Mouse (Mus musculus): ENCODE measurements around the gene Slc8a2. TPM values are rescaled to one million over a fixed set of nuclear protein-coding genes. Genes with fewer than 3 reads are reported as not detected.
A peak's percentile ranks its signal among the peaks of the same experiment; 100 is the strongest.

Slc8a2 gene
- polyA plus RNA-seq, 1 experiment = 34.0 TPM

- TF ChIP-seq CTCF (IDR thresholded peaks at IDR 0.05; ENCODE audit: borderline replicate concordance, extremely low read depth, insufficient read depth, insufficient read length) (no peak), POLR2A (IDR thresholded peaks at IDR 0.05; ENCODE audit: borderline replicate concordance, extremely low read depth, insufficient read depth, insufficient read length, poor library complexity, severe bottlenecking) (no peak)
- DNase-seq (ENCODE audit: low read depth) = no peak
These were observed 43.5 kb downstream of the Slc8a2 start for GRCm38 (mm10) chr7:16173146-16173545.

- DNase-seq (ENCODE audit: low read depth) = peak; percentile 93
- TF ChIP-seq POLR2A (IDR thresholded peaks at IDR 0.05; ENCODE audit: borderline replicate concordance, extremely low read depth, insufficient read depth, insufficient read length, poor library complexity, severe bottlenecking) (peak; percentile 68), CTCF (IDR thresholded peaks at IDR 0.05; ENCODE audit: borderline replicate concordance, extremely low read depth, insufficient read depth, insufficient read length) (peak; percentile 72)
These were observed 45.2 kb downstream of the Slc8a2 start, which contains the start of gene Meis3 for GRCm38 (mm10) chr7:16174597-16175541. TSS of gene Meis3 (plus strand) at chr7:16175090.

GRCm38 (mm10) chr7:16175542-16175931, 45.9 kb downstream of the Slc8a2 start:
- TF ChIP-seq CTCF (IDR thresholded peaks at IDR 0.05; ENCODE audit: borderline replicate concordance, extremely low read depth, insufficient read depth, insufficient read length) = no peak
- no peak for TF ChIP-seq POLR2A (IDR thresholded peaks at IDR 0.05; ENCODE audit: borderline replicate concordance, extremely low read depth, insufficient read depth, insufficient read length, poor library complexity, severe bottlenecking)
- peak; percentile 25 for DNase-seq (ENCODE audit: low read depth)

- DNase-seq (ENCODE audit: low read depth) = no peak
- TF ChIP-seq POLR2A (IDR thresholded peaks at IDR 0.05; ENCODE audit: borderline replicate concordance, extremely low read depth, insufficient read depth, insufficient read length, poor library complexity, severe bottlenecking) (no peak), CTCF (IDR thresholded peaks at IDR 0.05; ENCODE audit: borderline replicate concordance, extremely low read depth, insufficient read depth, insufficient read length) (no peak)
These were observed 48.5 kb downstream of the Slc8a2 start for GRCm38 (mm10) chr7:16178114-16178513.

GRCm38 (mm10) chr7:16183663-16184062, 54.0 kb downstream of the Slc8a2 start:
- no peak for TF ChIP-seq CTCF (IDR thresholded peaks at IDR 0.05; ENCODE audit: borderline replicate concordance, extremely low read depth, insufficient read depth, insufficient read length)
- TF ChIP-seq POLR2A (IDR thresholded peaks at IDR 0.05; ENCODE audit: borderline replicate concordance, extremely low read depth, insufficient read depth, insufficient read length, poor library complexity, severe bottlenecking) = no peak
- DNase-seq (ENCODE audit: low read depth) = no peak

GRCm38 (mm10) chr7:16187494-16187893, 57.9 kb downstream of the Slc8a2 start:
- no peak for TF ChIP-seq CTCF (IDR thresholded peaks at IDR 0.05; ENCODE audit: borderline replicate concordance, extremely low read depth, insufficient read depth, insufficient read length)
- TF ChIP-seq POLR2A (IDR thresholded peaks at IDR 0.05; ENCODE audit: borderline replicate concordance, extremely low read depth, insufficient read depth, insufficient read length, poor library complexity, severe bottlenecking) = no peak
- DNase-seq (ENCODE audit: low read depth) = no peak

- peak; percentile 79 for DNase-seq (ENCODE audit: low read depth)
- no peak for TF ChIP-seq POLR2A (IDR thresholded peaks at IDR 0.05; ENCODE audit: borderline replicate concordance, extremely low read depth, insufficient read depth, insufficient read length, poor library complexity, severe bottlenecking)
- peak; percentile 86 for TF ChIP-seq CTCF (IDR thresholded peaks at IDR 0.05; ENCODE audit: borderline replicate concordance, extremely low read depth, insufficient read depth, insufficient read length)
These were observed 62.7 kb downstream of the Slc8a2 start for GRCm38 (mm10) chr7:16192315-16192714.

GRCm38 (mm10) chr7:16193702-16194101, 64.1 kb downstream of the Slc8a2 start:
- TF ChIP-seq CTCF (IDR thresholded peaks at IDR 0.05; ENCODE audit: borderline replicate concordance, extremely low read depth, insufficient read depth, insufficient read length) (no peak), POLR2A (IDR thresholded peaks at IDR 0.05; ENCODE audit: borderline replicate concordance, extremely low read depth, insufficient read depth, insufficient read length, poor library complexity, severe bottlenecking) (no peak)
- no peak for DNase-seq (ENCODE audit: low read depth)

GRCm38 (mm10) chr7:16196616-16197015, 67.0 kb downstream of the Slc8a2 start:
- no peak for TF ChIP-seq POLR2A (IDR thresholded peaks at IDR 0.05; ENCODE audit: borderline replicate concordance, extremely low read depth, insufficient read depth, insufficient read length, poor library complexity, severe bottlenecking)
- TF ChIP-seq CTCF (IDR thresholded peaks at IDR 0.05; ENCODE audit: borderline replicate concordance, extremely low read depth, insufficient read depth, insufficient read length) = no peak

GRCm38 (mm10) chr7:16197166-16197565, 67.5 kb downstream of the Slc8a2 start:
- no peak for DNase-seq (ENCODE audit: low read depth)
- TF ChIP-seq POLR2A (IDR thresholded peaks at IDR 0.05; ENCODE audit: borderline replicate concordance, extremely low read depth, insufficient read depth, insufficient read length, poor library complexity, severe bottlenecking) (no peak), CTCF (IDR thresholded peaks at IDR 0.05; ENCODE audit: borderline replicate concordance, extremely low read depth, insufficient read depth, insufficient read length) (no peak)

More at GRCm38 (mm10) chr7:16196616-16197015, 67.0 kb downstream of the Slc8a2 start:
- peak; percentile 13 for DNase-seq (ENCODE audit: low read depth)

- no peak for TF ChIP-seq POLR2A (IDR thresholded peaks at IDR 0.05; ENCODE audit: borderline replicate concordance, extremely low read depth, insufficient read depth, insufficient read length, poor library complexity, severe bottlenecking)
- no peak for TF ChIP-seq CTCF (IDR thresholded peaks at IDR 0.05; ENCODE audit: borderline replicate concordance, extremely low read depth, insufficient read depth, insufficient read length)
- no peak for DNase-seq (ENCODE audit: low read depth)
These were observed 68.9 kb downstream of the Slc8a2 start for GRCm38 (mm10) chr7:16198540-16198939.

Measured in brain, embryonic 14.5 days (tissue).